8 mouse cellular contexts compared by ENCODE assay signal in the genomic region with DNA sequence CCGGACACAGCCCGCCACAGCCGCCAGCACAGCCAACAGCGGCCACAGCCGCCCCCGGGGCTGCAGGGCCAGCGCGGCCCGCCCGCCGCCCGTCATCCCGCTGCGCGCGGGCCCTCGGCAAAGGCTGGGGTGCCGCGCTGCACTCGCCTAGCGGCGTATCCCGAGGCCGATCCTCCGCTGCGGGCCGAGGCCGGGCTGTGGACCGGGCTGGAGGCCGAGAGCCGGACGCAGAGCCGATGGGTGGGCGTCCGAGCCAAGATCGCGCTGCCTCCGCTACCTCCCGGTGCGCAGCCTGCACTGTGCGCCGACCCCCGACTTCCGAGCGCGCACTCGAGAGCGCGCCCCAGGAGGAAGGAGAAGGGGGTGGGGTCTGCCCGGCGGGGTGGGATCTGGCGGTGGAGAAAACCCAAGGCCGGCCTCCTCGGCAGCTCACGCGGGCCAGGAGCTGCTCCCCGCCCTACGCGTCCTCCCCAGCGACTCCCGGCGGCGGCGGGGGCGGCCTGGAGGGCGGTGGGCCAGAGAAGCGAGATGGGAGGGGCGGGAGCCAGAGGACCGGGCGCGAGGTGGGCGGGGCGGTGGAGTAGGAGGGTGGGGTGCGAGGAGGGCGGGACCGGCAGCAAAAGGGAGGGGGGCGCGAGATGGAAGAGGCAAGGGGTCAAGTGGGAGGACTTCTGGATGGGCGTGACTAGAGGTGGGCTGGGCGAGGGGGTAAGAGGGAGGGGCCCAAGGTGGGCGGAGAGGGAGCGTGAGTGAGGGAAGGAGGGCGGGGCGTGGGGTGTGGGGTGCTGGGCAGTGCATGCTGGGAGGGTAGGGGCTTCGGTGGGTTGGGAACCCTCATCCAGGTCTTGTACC. TPM values are rescaled to one million over a fixed set of nuclear protein-coding genes. Genes with fewer than 3 reads are reported as not detected.
DNase-seq lines count a peak whose midpoint lies in the region; ATAC-seq lines count a peak whose summit lies in the region.

A gene (minus strand): TSS at position 343 of the 852 bp plus-strand sequence.

- H3K36me3 ChIP-seq in lung, embryonic 16.5 days (ENCODE audit: control insufficient read depth, insufficient read depth, low read length): no peaks in the 10 kb centered on the region

- peak within 1 kb of the TSS; percentile 91 for H3K9ac ChIP-seq in lung, embryonic 16.5 days (ENCODE audit: low read length)

- peak within 1 kb of the TSS; percentile 70 for H3K4me3 ChIP-seq in lung, embryonic 16.5 days (ENCODE audit: low read length)

- no peaks in the 10 kb centered on the region for H3K27me3 ChIP-seq in lung, embryonic 16.5 days (ENCODE audit: control insufficient read depth, insufficient read depth, low read depth, low read length)

- ATAC-seq in frontal cortex, adult (ENCODE audit: low TSS enrichment): peak; percentile 66
- peak; percentile 54 to 65 for ATAC-seq in hematopoietic stem cell, adult 5-6 weeks (replicated peaks in 1 of 2; ENCODE audit: insufficient read depth in 1 of 2, low FRiP score in 2 of 2, low TSS enrichment in 1 of 2, low read depth in 1 of 2, poor library complexity in 2 of 2, severe bottlenecking in 2 of 2)
- peak; percentile 94 for ATAC-seq in lung, embryonic 16.5 days (ENCODE audit: low read depth)

- H3K4me2 ChIP-seq in lung, embryonic 16.5 days (ENCODE audit: low read depth, low read length): peak within 1 kb of the TSS; percentile 77

- peak within 1 kb of the TSS; percentile 97 for H3K27ac ChIP-seq in lung, embryonic 16.5 days (ENCODE audit: low read length)

- under 1% methylated on average over 67 of the region's 85 CpGs for WGBS in lung, embryonic 16.5 days

- DNase-seq in MN1 (ENCODE audit: low spot score): peak; percentile 94
- DNase-seq in cerebellum, adult 18-20 months: peak; percentile 75 to 79
- DNase-seq in layer of hippocampus, adult 9-11 months: peak; percentile 86
- peak; percentile 81 for DNase-seq in ovary, postnatal 10 days (ENCODE audit: low spot score)
- DNase-seq in thymus, postnatal 0 days (ENCODE audit: low spot score): peak; percentile 79

- H3K9me3 ChIP-seq in lung, embryonic 16.5 days (ENCODE audit: control insufficient read depth, low read length): no peaks in the 10 kb centered on the region

- H3K4me1 ChIP-seq in lung, embryonic 16.5 days (replicated peaks; ENCODE audit: control insufficient read depth, insufficient read depth, low read length): peaks cover 18% of the 10 kb centered on the region

RNA-seq across cellular contexts. Expression of the gene that starts here (rescaled TPM):
- 5.3 and 5.5 TPM in 2 replicates for total RNA-seq in hematopoietic stem cell, adult 5-6 weeks (2017)
- polyA plus RNA-seq in lung, embryonic 16.5 days (2015; fragmentation: Nextera tagmentation; extraction: Ambion mirVana): 126 and 135 TPM in 2 replicates
- 14.4 and 14.5 TPM in 2 replicates for polyA plus RNA-seq in thymus, postnatal 0 days (2015; fragmentation: Nextera tagmentation; extraction: Ambion mirVana)

Comparison
In these comparisons a context has a peak if more than half of its experiments do, and no peak if none do; other contexts are left out.
1. Peak in every context shown above with its lines: DNase-seq, ATAC-seq, H3K4me3 ChIP-seq and H3K27ac ChIP-seq.